Mouse (Mus musculus) kidney, adult 11 months (tissue): ENCODE measurements at regions not wholly inside any gene's neighbourhood (a gene's known extent, or its start where the extent isn't known, plus 50 kb on each side); places are given as distances from the start of the nearest gene placed in this dataset.

Experiments
- DNase-seq: peaks from one replicate; pipeline ENCODE4 v3.0.0; 2022

GRCm38 (mm10) chr14:105841888-105842287, 54.7 kb downstream of the Spry2 start:
- no peak for DNase-seq

GRCm38 (mm10) chr14:105837533-105837932, 59.1 kb downstream of the Spry2 start:
- no peak for DNase-seq

- DNase-seq, result no peak
These were observed 65.9 kb downstream of the Spry2 start for GRCm38 (mm10) chr14:105830701-105831100.

GRCm38 (mm10) chr14:105830301-105830700, 66.3 kb downstream of the Spry2 start:
- no peak for DNase-seq

GRCm38 (mm10) chr14:105823129-105823528, 73.5 kb downstream of the Spry2 start:
- DNase-seq, result no peak

GRCm38 (mm10) chr14:105822653-105823052, 74.0 kb downstream of the Spry2 start:
- no peak for DNase-seq

GRCm38 (mm10) chr14:105819534-105819933, 77.1 kb downstream of the Spry2 start:
- no peak for DNase-seq

- DNase-seq, result no peak
These were observed 77.8 kb downstream of the Spry2 start for GRCm38 (mm10) chr14:105818841-105819240.

- DNase-seq, result no peak
These were observed 79.1 kb downstream of the Spry2 start for GRCm38 (mm10) chr14:105817481-105817880.

- DNase-seq, result peak; percentile 78
These were observed 80.8 kb downstream of the Spry2 start for GRCm38 (mm10) chr14:105815827-105816226.

- peak; percentile 34 for DNase-seq
These were observed 81.3 kb downstream of the Spry2 start for GRCm38 (mm10) chr14:105815281-105815680.

- no peak for DNase-seq
These were observed 83.0 kb downstream of the Spry2 start for GRCm38 (mm10) chr14:105813661-105814060.

- DNase-seq, result no peak
These were observed 83.5 kb downstream of the Spry2 start for GRCm38 (mm10) chr14:105813097-105813496.

GRCm38 (mm10) chr14:105805762-105806161, 90.9 kb downstream of the Spry2 start:
- DNase-seq, result no peak

GRCm38 (mm10) chr14:105805362-105805761, 91.3 kb downstream of the Spry2 start:
- no peak for DNase-seq

GRCm38 (mm10) chr14:105804761-105805160, 91.9 kb downstream of the Spry2 start:
- DNase-seq, result no peak

- peak; percentile 16 for DNase-seq
These were observed 93.3 kb downstream of the Spry2 start for GRCm38 (mm10) chr14:105803281-105803680.

GRCm38 (mm10) chr14:105802529-105803280, 93.9 kb downstream of the Spry2 start:
- DNase-seq, result peak; percentile 58

GRCm38 (mm10) chr14:105800142-105800925, 96.3 kb downstream of the Spry2 start:
- no peak for DNase-seq

- DNase-seq, result no peak
These were observed 97.2 kb downstream of the Spry2 start for GRCm38 (mm10) chr14:105799401-105799861.

GRCm38 (mm10) chr14:105793010-105793702, 103.5 kb downstream of the Spry2 start:
- no peak for DNase-seq

GRCm38 (mm10) chr14:105790441-105790840, 106.2 kb downstream of the Spry2 start:
- no peak for DNase-seq

GRCm38 (mm10) chr14:105783428-105783827, 113.2 kb downstream of the Spry2 start:
- no peak for DNase-seq
